Mouse (Mus musculus) cerebellum, postnatal 36 days (tissue): ENCODE results near the gene Lrmda.

Source experiments
- DNase-seq, 2 experiments: peaks; one replicate each; pipeline ENCODE4 v3.0.0; 2021 to 2022; ENCODE audit warnings: mixed read lengths in 2 of 2

The Lrmda gene

DNA sequence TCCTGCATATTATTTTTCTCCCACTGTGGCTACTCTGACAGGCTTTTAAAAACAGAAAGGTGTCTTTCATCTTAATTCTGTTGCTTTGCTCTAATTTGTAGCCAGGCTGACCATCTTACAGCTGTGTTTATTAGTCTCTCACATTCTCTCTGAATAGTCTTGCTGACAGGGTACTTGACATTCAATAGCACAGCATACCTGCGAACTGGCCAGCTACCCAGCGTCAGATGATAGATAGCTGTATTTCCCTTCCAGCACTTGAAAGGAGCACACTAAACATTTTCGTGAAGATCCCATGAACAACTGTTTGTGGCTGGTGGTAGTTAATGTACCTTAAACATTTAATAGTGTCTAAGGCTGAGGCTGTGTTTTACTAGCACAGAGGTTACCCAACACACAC is 646.9 kb downstream of the Lrmda start:
- no peak for DNase-seq

DNA sequence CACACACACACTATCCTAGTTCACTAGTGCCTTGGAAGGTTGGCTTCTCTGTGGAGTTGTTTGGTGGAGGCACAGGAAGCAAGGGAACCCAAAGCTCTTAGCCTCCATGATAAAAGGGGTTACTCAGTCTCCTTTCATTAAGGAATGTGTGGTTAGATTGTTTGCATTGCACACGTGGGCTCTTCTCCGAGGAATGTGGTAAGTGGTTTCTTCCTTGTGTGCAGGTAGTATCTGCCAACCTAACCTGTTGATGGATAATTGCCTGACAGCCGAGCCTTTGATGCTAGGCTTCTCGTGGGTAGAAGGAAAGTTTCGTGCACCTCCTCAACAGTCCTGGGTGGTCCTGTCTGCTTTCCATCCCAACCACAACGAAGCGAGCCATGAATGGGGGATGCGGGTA is 648.8 kb downstream of the Lrmda start:
- DNase-seq, result no peak

DNA sequence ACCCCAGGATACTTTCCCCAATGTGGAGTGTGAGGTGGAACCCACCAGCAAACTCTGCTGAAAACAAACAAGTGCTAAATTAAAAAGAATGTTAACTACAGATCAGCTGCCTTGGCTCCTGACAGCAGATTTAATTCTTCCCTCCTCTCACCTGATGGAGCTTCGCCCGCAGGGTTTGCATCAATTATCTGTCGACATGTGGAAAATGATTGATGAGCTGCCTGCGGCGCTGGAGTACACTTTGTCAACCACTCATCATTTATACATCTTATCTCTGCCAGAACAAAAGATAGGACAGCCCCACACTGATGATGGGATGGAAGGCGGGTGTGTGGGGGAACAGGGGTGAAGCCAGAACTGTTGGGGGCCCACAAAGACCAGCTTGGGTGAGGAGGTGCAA is 649.2 kb downstream of the Lrmda start:
- no peak for DNase-seq

DNA sequence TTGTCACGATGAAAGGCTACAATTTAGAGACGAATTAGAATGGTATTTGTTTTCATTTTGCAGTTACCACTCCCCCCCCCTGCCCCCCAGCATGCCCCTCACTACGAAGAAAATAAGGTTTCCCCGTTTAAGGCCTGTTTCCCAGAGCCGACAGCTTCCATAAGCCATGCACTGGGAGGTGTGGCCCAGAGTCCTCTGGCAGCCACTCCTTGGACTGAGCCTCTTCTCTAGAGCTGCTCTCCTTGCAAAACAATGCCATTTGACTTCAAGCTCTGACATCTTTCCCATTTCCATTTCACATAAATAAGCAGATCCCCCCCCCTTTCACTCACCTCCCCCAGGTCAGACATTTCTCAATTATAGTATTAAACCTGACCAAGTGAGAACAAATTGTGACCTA is 654.1 kb downstream of the Lrmda start:
- DNase-seq, result no peak

DNA sequence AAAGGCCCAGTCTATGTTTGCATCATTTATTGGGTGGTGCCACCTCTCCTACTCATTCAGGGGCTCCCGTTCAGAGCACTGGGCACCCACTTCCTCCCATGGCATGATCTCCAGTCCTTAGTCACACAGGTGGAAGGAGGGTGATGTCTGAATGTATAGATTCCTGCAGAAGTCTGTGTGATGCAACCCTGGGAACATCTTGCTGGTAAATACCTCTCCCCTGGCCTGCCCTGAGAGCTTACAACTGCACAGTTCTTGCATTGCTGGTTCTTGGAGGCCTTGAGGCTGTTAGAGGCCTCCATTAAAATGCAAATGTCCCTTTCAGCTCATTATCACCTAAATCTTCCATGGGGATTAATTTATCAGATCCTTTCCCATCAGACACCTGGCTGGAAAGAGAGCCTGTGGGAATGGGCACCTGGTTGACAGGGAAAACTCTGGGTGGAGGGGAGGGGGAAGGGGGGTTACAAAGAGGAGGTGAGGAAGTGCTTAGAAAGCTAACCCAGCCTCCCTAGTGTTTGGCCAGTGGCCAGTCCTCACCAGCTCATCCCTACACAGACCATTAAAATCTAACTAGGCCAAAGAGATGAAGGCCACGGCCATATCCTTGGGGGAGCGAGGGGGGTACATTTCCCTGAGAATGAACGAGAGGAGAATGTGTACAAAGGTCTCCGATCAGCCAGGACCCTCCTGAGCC is 659.6 kb downstream of the Lrmda start:
- no peak for DNase-seq

DNA sequence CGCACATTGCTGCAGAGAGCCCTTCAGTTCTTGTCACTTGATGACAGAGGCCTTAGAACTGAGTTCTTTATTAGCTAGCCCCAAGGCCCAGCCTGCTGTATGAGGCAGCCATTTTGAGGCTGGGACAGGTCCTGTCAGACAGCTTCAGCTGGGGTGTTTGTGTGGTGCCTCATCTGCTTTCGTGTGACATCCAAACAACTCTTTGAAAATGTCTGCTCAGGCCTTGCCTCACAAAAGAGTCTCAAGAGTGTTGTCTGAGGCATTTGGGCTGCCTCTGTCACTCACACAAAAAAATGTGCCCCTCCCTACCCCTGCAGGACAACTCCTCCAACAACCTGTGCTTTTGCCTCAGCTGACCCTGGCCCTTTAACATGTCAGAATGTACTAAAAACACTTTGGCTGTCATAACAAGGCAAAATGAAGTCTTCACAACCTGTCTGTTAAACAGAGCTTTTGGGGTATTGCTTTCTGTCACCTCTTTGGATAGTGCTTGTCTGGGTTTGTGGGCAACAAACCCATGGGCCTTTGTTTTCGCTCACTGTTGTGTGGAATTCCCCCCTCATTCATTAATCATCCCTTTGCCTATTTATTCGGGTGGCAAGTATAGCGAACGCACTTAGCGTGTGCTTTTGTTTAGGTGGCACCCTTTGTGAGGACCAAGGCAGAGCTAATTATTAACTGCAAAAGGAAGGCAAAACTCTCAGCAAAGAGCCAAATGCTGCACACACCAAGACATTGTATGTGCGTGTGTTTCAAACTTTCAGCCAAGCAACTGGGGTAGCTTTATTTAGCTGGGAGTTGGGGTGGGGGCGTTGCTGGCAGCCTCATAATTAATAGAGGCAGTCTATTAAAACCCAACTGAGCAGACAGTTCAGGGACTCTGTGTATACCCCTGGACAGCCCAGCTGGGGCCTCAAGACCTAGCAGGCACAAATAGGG is 660.5 kb downstream of the Lrmda start:
- DNase-seq, result no peak

DNA sequence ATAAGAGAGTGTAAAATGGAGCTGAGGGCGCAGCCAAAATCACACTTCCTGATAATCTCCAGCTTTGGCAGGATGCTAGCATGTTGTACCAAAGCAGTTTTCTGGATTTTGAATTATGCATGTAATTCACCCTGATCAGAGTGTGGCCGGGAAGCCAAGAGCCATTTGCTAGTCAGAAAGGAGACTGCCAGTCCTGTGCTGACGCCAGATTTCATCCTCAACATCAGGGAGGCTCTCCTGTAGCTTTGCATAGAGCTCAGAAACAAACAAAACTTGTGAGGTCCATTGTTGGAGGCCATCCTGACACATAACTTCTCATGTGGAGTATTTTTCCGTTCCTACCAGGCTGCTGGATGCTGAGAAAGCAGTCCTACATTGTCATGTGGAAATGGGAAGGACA is 667.4 kb downstream of the Lrmda start:
- DNase-seq, result no peak

DNA sequence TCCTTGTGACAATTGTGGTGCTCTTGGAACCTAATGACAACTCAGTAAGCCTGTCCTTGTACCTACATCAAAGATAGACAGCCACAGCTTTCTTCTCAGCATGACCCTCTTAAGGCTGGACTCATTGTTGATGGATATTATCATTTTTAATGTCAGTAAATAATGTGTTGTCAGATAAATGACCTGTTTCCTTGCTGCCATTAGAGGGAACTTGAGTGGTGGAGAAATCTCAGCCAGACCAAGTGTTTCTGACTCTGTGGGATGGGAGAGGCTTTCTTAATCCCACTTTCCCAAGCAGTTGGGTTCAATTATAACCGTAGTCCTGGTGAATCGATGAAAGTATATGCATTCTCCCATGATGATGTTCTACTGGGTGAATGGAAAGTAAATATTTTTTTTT is 668.9 kb downstream of the Lrmda start:
- no peak for DNase-seq

DNA sequence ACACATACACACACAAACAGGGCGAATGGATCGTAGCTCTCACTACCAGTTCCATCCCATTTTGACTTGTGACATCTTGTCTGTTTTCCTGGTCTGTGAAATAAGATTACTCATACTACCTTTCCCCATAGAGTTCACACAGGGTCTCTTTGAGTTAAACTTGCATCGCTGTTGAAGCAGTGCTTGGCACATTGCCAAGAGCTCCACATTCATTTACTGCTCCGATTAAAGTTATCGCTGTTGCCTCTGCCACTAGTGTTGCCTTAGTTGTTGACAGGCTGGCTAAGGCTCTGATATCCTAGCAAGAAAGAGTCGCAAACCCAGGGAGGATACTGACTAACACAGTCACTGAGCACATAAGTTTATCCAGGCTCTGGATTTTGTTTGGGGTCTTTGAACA is 675.9 kb downstream of the Lrmda start:
- no peak for DNase-seq

DNA sequence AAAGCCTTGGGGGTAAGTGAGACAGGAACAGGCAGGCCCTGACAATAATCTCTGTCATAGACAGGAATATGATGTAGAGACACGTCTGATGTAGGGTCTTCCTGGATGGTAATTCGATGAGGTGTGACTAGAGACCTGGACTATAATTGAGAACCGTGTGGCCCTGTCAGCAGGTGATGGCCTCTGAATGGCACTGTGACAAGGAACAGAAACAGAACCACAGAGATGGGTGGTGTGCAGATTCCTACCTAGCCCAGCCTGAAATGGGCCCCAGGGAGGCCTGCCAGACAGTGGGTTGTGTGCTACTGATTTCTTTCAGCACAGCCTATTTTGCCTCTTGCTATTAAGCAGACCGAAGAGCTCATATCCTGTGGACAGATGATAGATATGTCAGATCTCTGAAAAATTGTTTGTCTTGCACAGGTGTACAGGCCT is 676.4 kb downstream of the Lrmda start:
- no peak for DNase-seq

DNA sequence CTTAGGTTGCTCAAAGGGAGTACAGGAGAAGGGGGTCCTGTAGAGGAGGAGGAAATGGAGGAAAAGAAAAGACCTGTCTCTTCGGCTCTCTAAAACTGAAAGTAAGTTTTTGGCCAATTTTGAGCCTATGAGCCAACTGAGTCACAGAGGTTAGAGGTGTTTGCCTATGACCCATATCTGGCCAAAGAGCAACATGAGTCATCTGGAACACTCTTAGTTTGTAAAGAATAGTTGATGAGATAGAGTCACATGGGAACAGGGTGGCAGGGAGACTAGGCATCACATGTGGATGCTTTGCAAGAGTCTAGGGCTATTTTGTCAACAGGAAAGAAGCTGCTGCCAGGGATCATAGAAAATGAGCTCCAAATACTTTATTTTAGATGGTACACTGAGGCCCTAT is 680.7 kb downstream of the Lrmda start:
- DNase-seq, result no peak

DNA sequence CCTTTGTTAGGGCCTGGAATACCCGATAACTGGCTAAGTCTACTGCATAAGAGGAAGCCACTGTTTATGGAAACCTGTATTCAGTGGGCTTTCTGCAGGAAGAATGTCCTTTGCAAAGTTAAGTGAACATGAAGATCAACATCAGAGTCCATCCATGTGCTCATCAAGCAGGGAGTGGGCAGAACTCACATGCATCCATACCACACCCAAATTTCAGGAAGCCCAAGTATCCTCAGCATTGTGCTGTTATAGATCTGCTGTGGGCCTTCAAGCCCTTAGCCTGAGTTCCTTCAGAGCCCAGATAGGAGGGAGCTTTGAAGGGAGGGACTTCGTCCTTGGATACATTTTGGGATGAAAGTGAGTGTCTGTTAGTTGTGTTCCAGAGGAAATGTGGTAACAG is 681.2 kb downstream of the Lrmda start:
- no peak for DNase-seq

DNA sequence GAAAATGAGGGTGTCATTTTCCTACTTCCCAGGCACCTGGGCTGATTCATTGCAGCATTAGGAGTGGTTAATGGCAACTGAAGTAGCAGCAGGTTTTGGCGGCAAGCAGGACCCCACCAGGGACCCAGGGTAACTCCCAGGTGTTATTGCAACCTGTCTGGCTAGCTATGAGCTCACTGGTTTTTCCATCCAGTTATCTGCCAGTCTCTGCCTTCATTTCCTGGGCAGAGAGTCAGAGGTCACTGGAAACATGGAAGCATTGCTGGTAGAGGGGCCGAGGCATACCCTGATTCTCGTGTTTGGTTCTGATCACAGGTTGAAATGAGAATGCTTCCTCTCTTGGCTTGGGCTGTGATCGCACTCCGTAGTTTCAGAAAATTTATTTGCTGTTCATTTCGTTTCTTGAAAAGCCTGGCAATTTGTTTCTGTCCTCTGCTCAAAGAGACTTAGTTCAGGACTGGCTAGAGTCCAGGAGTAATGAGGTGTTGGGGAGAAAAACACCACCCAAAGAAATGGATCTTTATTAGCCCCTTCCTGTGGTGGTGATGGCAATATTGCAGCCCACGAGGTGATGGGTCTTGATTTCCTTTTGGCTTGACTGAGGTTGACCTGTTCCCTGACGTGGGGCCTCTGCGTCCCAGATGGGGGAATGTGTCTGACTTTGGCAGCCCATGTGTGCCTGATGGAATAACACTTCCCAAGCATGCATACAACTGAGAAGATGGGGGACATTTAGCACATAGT is 688.6 kb downstream of the Lrmda start:
- no peak for DNase-seq

DNA sequence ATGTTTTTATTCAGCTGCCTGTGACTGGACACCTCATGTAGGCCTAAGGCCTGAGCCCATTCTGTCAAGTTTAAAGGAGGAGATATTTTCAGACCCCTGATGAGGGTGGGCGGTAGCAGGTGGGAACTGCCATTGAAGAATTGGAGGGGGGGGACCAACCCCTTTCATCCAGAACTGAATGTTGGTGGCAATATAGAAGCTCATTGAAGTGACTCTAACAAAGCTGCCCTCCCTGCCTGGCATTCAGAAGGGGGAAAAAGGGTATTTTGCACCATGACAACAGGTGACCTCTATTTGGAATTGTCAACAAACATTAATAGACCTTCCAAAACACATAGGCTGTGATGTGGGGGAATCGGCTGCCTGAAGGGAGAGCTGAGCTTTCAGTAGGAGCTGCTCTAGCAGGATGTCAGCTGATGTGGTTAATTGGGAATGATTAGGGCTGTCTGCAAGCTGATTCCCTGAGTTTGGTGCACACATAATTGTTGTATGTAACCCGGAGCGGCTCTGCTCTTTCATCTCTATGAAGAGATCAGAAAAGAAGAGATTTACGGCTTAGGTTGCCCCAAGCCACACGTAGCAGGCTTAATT is 690.7 kb downstream of the Lrmda start:
- DNase-seq, result no peak

DNA sequence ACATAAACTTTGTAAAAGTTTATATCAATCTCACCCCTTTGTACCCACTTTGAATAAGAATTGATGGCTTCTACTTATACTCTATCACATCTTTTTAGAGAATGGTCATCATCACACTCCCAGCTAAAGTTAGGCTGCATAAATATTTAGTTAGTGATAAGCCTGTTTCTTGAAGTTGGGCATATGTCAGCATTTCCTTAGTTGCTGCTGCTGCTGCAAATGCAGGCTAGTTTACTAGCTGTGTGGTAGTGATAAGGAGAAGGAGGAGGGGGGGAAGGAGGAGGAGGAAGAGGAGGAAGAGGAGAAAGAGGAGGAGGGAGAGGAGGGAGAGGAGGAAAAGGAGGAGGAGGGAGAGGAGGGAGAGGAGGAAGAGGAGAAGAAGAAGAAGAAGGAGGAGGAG is 692.9 kb downstream of the Lrmda start:
- DNase-seq, result no peak

DNA sequence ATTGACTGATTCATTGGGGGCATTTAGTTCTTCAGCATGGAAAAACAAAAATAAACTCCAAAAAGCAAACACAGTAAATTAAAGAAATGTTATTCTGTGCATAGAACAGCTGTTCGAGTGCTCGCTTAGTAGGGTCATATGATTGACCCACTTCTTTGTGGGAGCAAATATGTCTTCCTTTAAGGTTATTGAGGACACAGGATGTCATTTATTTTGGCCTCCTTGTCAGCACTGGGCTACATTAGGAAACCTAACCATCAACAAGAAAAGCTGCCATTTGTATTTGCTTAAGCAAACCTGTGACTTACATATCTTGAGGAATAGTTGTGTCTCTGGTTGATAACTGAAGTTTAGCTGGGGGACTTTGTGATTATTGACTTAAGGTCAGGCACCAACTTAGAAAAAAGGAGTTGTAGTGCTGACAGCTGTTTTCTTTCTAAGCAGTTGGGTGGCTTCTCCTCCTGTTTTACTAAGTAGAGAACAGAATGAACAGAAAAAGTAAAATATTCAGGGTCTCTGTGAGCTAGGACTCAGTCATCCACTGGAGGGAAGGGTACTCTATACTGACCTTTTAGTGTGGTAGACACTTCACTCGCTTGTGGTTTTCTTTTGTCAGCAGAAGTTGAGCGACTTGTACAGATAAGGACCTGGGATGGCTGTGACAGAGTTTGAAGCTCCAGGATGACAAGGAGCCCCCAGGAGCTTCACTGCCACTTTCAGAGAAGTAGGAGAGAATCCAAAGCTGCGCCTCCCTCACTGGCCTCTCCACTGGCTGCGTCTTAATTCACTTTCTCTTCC is 696.3 kb downstream of the Lrmda start:
- DNase-seq, result no peak

DNA sequence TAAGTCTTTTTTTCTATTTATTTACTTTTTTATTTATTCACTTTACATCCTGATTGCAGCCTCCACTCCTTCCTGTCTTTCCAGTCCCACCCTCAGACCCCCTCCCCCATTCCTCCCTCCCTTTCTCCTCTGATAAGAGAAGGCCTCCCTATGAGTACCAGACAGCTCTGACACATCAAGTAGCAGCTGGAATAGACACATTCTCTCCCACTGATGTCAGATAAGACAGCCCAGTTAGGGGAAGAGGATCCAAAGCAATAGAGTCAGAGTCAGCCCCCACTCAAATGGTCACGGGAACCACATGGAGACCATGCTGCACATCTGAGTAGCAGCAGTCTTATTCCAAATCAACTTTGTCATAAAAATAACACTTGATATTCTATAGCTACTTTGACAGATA is 700.5 kb downstream of the Lrmda start:
- no peak for DNase-seq

DNA sequence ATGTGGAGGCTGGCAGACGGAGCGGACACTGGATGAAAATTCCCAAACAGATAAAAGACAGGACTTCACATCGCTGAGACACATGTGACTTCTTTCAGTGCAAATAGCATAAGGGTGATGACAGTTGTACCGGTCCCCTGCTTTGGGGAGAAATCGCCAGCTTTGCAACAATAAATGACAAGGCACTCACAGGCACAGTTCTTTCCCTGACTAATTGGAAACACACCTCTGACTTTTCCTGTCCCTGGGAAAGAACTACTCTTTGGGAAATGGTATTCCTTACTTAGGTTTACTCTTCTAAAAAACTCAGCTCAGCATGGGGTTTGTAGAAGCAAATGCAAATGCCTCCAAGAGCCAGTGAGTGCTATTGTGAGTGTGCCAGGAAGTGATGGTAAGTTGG is 702.3 kb downstream of the Lrmda start:
- no peak for DNase-seq

DNA sequence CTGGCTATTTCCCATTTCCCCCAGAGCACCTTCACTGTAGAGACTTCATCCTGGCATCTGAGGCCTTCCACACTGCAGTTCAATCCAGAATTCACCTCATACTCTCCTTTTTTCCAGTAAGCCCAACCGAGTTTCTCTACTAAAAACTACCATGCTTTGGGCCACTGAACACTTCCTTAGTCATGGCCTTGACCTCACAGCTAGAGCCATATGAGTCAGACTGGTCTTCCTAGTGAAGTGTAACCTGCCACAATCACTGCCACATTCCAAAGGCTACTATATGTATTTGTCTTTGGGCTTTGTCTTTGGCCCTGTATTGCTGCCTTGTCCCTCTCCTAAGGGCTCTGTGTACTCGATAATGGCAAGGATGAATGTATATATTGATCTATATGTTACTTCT is 708.0 kb downstream of the Lrmda start:
- no peak for DNase-seq

DNA sequence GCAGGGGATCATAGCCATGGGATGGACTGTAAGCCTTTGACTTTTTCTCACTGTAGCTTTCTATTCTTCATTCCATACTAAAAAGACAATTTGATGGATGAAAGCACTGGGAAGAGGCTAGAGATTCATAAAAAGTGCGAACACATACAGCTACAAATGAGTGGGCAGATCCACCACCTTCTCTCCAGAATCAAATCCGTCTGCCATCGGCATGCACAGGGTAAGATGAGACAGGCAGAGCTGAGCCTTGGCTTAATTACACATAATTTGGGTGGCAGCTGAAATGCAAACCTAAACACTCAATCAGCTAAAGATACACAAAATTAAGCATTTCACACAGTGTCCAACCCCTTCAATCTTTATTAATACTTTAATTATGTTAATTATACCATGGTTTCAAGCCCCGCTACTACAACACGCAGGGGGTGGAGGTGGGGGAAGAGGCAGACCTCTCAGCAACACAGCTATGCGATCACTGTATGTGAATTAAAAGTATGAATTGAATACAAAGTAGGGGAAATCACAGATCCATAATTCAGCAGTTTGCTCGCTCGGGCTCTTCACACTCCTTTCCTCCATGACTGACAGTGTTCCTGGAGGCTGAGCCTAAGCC is 709.2 kb downstream of the Lrmda start:
- no peak for DNase-seq

DNA sequence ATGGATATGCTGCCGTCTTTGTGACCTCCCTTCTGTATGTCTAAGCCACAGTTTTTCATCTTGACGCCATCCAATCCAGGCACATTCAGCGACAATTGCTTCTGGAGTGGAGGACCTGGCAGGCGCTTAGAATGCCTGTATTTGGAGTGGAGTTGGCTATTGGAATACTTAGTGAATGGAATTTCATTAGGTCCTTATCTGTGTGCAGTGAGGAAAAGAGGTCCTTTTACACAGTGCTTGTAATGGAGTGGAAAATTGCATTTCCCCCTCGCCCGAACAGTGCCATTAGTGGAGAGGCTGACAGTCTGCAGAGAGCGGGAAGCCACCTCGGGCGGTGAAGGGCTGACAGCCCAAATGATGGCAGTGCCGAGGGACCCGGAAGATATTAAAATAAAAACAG is 719.1 kb downstream of the Lrmda start:
- DNase-seq, result no peak

DNA sequence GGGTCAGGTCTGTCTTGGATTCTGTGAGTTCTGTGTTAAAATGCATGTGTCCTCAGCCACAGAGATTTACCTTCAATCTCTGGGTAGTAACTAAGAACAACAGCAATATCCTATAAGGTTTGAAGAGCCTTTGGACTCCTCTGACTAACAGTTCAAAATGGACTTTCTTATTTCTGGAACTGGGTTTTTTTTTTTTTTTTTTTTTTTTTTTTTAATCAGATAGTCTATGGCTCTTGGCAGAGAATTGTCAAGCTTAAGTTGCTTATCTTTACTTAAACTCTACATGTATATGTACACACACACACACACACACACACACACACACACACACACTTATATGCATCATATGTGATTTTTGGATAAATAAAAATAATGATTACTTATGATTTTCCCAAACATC is 723.0 kb downstream of the Lrmda start:
- no peak for DNase-seq
